Mouse (Mus musculus) right cerebral cortex, postnatal 10 days (tissue): ENCODE results near the gene Cpox.

ENCODE experiments used
- DNase-seq, 2 experiments: peaks; one replicate each; pipeline ENCODE4 v3.0.0; 2021; ENCODE audit warnings: low spot score in 2 of 2

The Cpox gene

DNA sequence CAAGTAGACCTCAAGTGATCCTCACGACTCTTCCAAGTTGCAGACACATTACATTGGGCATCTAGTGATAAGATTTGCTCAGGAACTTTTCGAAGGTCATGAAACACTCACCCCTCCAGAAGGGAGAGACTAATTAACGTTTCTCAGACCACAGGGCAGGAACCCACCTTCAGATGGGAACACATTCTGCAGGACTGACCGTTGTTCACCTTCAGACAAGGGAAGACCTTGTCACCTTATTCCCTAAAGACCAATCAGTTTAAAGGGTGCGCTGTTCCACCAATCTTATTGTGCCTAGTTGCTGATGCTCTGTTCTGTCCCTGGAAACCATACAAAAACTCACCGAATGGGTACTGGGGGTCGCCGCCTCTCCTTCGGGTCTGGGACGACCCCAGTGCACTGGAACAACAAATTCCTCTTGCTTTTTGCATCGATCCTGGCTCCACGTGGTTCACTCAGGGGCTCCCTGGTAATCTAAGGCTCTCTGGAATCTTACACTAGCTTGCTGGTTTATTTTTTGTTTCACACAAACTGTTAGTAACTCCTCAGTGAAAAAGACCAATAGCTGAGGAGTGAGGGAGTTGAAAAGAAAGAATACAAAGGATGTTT lies 30.8 kb downstream of the Cpox start:
- no peak for DNase-seq

- DNase-seq, result no peak
Observed at GRCm38 (mm10) chr16:58701779-58702178, 31.7 kb downstream of the Cpox start.

GRCm38 (mm10) chr16:58702329-58702932 lies 32.3 kb downstream of the Cpox start:
- DNase-seq, result no peak

GRCm38 (mm10) chr16:58703382-58704124 lies 33.5 kb downstream of the Cpox start:
- no peak for DNase-seq

- DNase-seq, result no peak
Observed at GRCm38 (mm10) chr16:58704999-58705398, 34.9 kb downstream of the Cpox start.

DNA sequence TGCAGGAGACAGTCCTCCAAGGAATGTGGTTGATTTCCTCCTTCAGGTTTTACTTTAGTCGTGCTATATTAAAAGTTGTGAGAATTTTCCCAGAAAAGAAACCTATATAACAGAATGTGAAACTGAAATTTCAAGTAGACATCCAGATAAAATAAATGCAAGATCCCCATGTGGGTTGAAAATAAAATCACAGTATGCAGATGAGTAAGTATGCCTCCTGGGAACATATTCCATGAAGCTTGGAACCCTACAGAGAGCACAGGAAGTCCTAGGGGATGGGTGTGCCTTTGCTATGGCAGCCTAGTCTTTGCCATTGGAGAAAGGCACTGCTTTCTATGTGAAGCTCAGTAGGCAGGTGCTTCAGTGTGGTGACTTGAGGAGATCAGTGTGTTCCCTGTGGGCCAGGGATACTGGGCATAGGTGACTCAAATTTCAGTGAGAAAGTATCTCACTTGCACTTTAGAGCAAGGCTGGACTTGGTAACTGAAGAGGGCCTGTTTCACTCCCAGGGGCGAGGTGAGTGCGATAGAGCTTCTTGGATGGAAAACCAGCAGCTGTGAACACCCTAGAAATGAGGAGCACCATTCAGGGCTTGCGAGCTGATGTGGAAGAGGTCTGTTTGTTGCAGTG lies 37.3 kb downstream of the Cpox start:
- DNase-seq, result no peak

DNA sequence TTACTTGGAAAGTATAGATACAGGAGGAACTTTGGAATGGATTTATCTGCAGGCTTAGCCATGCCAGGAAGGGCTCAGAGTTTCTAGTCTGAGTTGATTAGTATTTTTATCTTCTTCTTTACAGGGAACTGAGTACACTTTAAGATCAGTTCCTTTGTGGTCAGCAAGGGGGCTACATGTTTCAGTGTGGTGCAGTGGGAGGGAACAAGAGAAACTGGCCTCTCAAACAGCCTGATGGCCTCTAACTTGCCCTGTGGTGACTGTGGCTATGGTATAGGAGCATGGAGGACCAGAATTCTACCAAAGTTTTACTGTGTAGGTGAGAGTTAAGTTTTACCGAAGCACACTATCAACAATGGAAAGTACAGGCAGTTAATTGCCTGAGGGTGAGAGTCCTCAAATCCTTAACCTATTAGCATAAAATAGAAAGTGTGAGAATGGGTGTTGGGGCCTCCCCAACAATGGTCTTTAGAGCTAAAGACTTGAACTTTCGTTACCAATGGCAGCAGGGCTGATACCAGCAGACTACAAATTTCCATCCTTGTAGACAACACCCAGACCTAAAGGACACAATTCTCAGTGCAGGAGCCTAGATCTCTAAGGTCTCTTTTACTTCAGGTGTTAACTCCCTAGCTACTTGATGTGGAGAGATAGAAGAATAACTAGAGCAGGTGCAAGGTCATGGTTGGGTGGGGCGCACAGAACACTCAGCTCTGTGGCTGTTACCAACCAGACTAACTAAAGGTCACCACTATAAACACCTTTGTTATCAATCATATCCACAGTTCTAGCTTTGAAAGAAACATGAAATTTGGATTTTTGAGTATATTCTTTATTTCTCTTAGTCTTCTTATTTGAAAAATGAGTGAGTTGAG lies 38.7 kb downstream of the Cpox start:
- no peak for DNase-seq

DNA sequence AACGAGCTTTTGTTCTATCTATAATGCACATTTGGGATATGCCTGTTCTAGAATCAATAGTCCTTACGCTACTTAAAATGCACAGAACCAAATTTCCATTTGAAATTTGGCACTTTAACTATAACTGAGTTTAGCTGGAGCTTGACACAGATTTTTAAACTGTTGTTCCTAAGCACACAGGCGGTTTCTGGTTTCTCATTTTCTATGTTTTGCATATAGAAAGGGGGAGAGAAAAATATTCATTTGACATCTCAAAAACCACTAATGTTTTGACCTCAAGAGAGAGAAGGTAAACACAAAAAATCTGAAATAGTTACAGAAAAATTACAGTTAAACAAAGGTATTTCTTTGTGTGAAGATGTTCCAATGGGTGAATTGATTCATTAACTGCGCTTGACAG lies 39.4 kb downstream of the Cpox start:
- DNase-seq, result no peak

DNA sequence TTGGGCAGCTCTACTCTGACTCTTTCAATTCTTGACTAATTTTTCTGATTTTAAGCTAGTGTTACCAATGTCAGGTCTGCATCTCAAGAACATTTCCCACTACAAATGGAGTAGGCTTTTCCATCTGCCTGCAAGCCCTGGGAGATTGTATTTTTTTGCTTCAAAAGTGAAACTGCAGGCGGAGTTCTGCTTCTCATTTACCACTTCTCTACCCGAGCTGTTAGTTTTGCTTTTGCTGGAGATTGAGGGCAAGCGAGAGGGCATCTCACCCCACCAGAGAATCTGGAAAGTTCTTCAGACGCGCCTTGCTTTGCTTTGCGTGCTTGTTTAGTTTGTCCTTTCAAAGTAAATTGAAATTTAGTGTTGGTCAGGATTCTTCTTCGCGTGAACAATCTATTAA lies 42.1 kb downstream of the Cpox start:
- DNase-seq, result no peak

DNA sequence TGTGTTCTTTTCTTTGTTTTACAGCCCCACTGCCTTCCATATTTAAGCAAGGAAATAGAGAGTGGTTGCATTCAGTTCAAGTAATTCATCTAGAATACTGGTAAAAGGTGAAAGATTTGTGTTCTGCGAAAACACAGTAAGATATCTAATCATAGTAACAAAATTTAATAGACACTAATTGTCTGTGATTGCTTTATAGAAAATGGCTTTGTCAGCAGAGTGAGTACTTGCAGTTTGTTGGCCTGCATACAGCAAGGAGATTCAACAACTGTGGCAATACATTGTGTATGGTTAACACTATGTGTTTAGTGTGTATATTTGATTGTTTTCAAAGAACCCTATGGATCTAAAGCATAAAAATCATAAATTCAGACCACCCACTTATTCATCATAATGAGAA lies 43.0 kb downstream of the Cpox start:
- DNase-seq, result no peak

DNA sequence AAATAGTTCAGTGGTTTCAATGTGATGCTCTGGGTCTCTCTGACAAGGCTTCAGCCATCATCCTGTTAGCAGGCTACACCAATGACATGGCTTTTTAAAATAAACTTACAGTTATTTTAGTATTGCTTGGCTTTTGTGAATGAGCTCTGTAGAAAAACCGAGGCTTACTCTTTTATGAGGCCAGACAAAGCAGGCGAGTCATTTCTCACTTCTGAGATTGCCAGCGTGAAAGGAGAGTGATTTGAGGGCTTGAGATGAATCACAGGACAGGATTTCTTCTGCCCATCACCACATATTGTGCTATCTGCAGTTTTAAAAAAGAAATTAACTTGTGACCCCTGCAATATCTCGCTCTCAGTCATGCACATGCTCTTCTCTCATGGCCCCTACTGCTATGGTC lies 44.9 kb downstream of the Cpox start:
- DNase-seq, result no peak

DNA sequence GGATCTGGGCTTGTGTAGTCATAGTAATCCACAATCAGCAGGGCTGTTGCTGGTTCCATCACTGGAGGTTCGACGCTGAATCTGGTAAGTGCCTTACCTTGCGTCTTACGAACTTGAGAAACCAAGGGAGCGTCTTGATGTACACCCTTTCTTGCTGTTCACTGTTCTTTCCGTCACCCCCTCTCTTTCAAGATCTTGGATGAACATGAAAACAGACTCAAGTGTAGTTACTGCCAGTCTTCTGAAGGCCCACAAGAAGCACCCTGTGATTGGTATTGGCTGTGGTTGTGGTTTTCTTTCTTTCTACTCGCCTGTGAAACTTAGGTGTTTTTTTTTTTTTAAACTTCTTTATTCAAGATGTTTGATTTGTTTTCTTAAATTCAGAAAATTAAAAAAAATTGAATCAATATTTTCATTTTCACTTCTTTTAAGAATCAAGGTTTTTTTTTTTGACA lies 48.6 kb downstream of the Cpox start, which contains the start of gene Gpr15:
Gene Gpr15 (minus strand): TSS at position 405 of the 455 bp plus-strand sequence.
- DNase-seq, result no peak

DNA sequence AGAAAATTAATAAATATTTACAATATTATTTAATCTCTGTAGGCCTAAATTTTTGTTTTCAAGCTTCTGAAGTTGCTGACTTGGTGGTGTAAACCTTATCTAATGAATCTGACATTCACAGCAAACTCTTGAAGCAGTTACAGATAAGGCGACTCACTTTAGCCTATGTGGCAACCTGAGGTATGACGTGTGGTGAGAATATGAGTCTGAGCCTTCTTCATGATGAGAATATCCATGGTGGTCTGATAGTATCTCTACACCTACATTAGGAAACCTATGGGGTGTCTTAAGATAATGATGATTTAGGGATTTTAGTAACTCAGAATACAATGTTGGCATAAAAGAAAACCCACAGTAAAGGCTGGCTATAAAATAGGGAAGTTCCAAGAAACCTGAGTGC lies 52.2 kb downstream of the Cpox start:
- DNase-seq, result no peak

- no peak for DNase-seq
Observed at GRCm38 (mm10) chr16:58726680-58727476, 56.8 kb downstream of the Cpox start.

DNA sequence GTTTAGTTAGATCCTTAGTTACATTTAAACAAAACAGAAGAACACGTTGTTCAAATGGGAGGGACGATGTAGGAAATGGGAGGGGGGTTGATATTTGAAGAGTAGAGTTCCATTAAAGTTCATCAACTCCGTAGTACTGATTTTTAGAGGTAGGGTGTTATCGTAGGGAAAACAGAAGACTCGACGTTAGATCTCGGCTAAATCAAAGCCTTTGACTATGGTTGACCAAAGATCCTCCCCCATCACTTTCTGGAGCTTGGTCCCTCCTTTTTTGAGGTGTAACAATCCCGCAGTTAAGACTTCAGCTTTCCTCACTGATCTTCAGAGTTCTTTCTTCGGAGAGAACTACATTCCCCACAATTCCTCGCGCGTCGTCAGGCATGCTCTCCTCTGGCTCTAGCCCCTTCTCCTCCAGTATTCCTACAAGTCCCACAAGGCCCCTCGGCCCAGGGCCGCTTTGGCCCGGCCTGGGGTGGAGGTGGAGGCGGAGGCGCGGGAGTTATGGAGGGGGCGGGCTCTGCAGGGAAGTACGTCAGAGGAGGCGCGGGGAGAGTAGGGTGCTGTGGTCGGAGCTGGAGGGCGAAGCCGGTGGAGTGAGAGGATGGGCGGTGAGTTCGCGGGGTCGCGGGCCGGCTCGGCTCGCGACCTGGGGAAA lies 57.5 kb downstream of the Cpox start, which contains the start of gene Cldnd1:
Gene Cldnd1 (plus strand): TSS at position 434 of the 655 bp plus-strand sequence.
- peak; percentile 97 for DNase-seq

GRCm38 (mm10) chr16:58728176-58728671 lies 58.1 kb downstream of the Cpox start:
- DNase-seq, result peak; percentile 42 to 46

- DNase-seq, result no peak
Observed at GRCm38 (mm10) chr16:58738205-58738604, 68.1 kb downstream of the Cpox start.

- no peak for DNase-seq
Observed at GRCm38 (mm10) chr16:58738800-58739199, 68.7 kb downstream of the Cpox start.

DNA sequence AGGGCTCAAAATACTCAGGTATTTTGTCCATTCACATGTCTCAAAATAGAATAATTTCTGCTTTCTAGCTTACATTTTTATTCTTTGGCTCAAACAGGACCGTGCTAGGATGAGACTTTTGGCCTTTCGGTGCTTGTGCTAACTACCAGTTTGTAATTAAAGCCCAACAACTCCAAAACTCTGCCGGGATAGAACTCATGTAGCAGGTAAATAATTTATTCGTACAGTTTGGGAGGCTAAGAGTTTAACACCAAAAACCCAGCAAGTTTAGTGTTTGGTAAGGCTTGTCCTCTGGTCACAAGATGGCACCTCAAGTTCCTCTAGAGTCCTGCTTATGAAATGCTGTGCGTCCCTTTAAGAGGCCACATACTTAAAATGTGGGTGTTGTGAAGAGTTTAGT lies 70.7 kb downstream of the Cpox start:
- DNase-seq, result no peak

DNA sequence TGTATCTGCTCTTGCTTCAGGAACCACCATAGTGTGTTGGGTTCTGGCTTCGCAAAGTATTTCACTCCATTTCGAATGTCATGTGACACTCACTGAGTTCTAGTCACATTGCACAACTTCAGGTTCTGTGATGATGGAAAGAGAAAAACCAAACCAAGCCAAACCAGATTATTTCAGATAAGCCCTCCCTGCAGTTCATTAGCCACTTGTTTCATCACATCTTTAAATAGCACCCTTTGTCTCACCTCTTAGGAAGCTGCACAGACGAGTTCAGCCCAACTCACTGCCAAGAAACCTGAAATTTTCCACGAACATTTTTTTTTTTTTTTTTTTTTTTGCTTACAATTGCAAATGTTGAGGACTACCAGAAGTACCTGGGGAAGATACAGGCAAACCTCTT lies 76.6 kb downstream of the Cpox start:
- no peak for DNase-seq
